Mouse (Mus musculus) lung, embryonic 16.5 days (tissue): ENCODE results near the gene Pigs. TPM values are rescaled to one million over a fixed set of nuclear protein-coding genes. Genes with fewer than 3 reads are reported as not detected.

Source experiments
- ATAC-seq: fragments of 200-750 bp; cut with Nextera tagmentation; 2 replicates; pipeline ENCODE4 v1.8.0; 2017; ENCODE audit warnings: low read depth, mild to moderate bottlenecking, moderate library complexity
- H3K27ac ChIP-seq: fragments of 300-500 bp; sonication (generic); 2 replicates; pipeline ENCODE4 v1.5.1; 2014; ENCODE audit warnings: mild to moderate bottlenecking, control low read depth, low read length
- H3K27me3 ChIP-seq: fragments of 300-500 bp; sonication (generic); 2 replicates; pipeline ENCODE4 v1.6.1; 2014; ENCODE audit warnings: low read depth, low read length, mixed read lengths; ENCODE audit not compliant: control insufficient read depth, insufficient read depth
- H3K36me3 ChIP-seq: fragments of 300-500 bp; sonication (generic); 2 replicates; pipeline ENCODE4 v1.6.1; 2014; ENCODE audit warnings: low read length; ENCODE audit not compliant: control insufficient read depth, insufficient read depth
- H3K4me1 ChIP-seq: fragments of 300-500 bp; sonication (generic); replicated peaks from 2 replicates; pipeline ENCODE4 v1.6.1; 2014; ENCODE audit warnings: low read length, mixed read lengths; ENCODE audit not compliant: control insufficient read depth, insufficient read depth
- H3K4me2 ChIP-seq: fragments of 300-500 bp; sonication (generic); 2 replicates; pipeline ENCODE4 v1.6.1; 2014; ENCODE audit warnings: low read depth, low read length, control low read depth
- H3K4me3 ChIP-seq: fragments of 300-500 bp; sonication (generic); 2 replicates; pipeline ENCODE4 v1.5.1; 2014; ENCODE audit warnings: mild to moderate bottlenecking, low read length, control low read depth
- H3K9ac ChIP-seq: fragments of 300-500 bp; sonication (generic); 2 replicates; pipeline ENCODE4 v1.6.1; 2014; ENCODE audit warnings: low read length, control low read depth
- H3K9me3 ChIP-seq: fragments of 300-500 bp; sonication (generic); 2 replicates; pipeline ENCODE4 v1.6.1; 2016; ENCODE audit warnings: low read length; ENCODE audit not compliant: control insufficient read depth
- WGBS: fragments of 180-500 bp; shearing (Covaris S2); extraction: QIAGEN DNeasy Blood & Tissue Kit; methylation state at CpG from one replicate; pipeline ENCODE4 v1.1.7; 2014; 5-methylcytosine and 5-hydroxymethylcytosine counted together
- polyA plus RNA-seq: library from polyadenylated mRNA; unstranded; fragments of >200 nt; fragmentation: Nextera tagmentation; extraction: Ambion mirVana; gene quantifications from 2 replicates; pipeline ENCODE4 v1.2.1, GENCODE M21; 2015

The Pigs gene
- polyA plus RNA-seq, 1 experiment from 2014 or later = 84.8 TPM

GRCm38 (mm10) chr11:78371711-78372110 is 43.5 kb downstream of the Pigs start:
- H3K4me3 ChIP-seq = no peak overlapping the region
- H3K4me1 ChIP-seq = peaks cover 5% of the 10 kb centered on the region; the same call in 1 of the 2 replicates
- H3K36me3 ChIP-seq = no peaks in the 10 kb centered on the region
- H3K27ac ChIP-seq = no peak overlapping the region
- no peak for ATAC-seq
- H3K27me3 ChIP-seq = no peaks in the 10 kb centered on the region
- no peak overlapping the region for H3K4me2 ChIP-seq
- H3K9me3 ChIP-seq = no peaks in the 10 kb centered on the region
- no peak overlapping the region for H3K9ac ChIP-seq
- WGBS = 91% methylated on average over 11 of the region's 11 CpGs

GRCm38 (mm10) chr11:78372166-78372565 is 44.0 kb downstream of the Pigs start:
- Histone ChIP-seq H3K9ac (no peak overlapping the region), H3K4me1 (peaks cover 5% of the 10 kb centered on the region; the same call in 1 of the 2 replicates), H3K36me3 (no peaks in the 10 kb centered on the region), H3K4me2 (no peak overlapping the region), H3K4me3 (no peak overlapping the region), H3K27me3 (no peaks in the 10 kb centered on the region), H3K9me3 (no peaks in the 10 kb centered on the region), H3K27ac (no peak overlapping the region)
- 42% methylated on average over 3 of the region's 3 CpGs for WGBS
- ATAC-seq = no peak

- peaks cover 5% of the 10 kb centered on the region; the same call in 1 of the 2 replicates for H3K4me1 ChIP-seq
- H3K27me3 ChIP-seq = no peaks in the 10 kb centered on the region
- 39% methylated on average over 7 of the region's 7 CpGs for WGBS
- H3K9me3 ChIP-seq = no peaks in the 10 kb centered on the region
- no peak overlapping the region for H3K9ac ChIP-seq
- H3K36me3 ChIP-seq = no peaks in the 10 kb centered on the region
- ATAC-seq = no peak
- H3K4me3 ChIP-seq = no peak overlapping the region
- H3K4me2 ChIP-seq = no peak overlapping the region
- H3K27ac ChIP-seq = no peak overlapping the region
These were observed 44.4 kb downstream of the Pigs start for GRCm38 (mm10) chr11:78372610-78373009.

GRCm38 (mm10) chr11:78374147-78374546 is 45.9 kb downstream of the Pigs start:
- ATAC-seq = no peak
- Histone ChIP-seq H3K4me2 (no peak overlapping the region), H3K9ac (no peak overlapping the region), H3K9me3 (no peaks in the 10 kb centered on the region), H3K4me3 (no peak overlapping the region), H3K27ac (no peak overlapping the region), H3K27me3 (no peaks in the 10 kb centered on the region), H3K36me3 (no peaks in the 10 kb centered on the region), H3K4me1 (peaks cover 5% of the 10 kb centered on the region; the same call in 1 of the 2 replicates)
- 72% methylated on average over 8 of the region's 8 CpGs for WGBS

GRCm38 (mm10) chr11:78377549-78378159 is 49.4 kb downstream of the Pigs start:
- ATAC-seq = peak; percentile 59; the same call in 1 of the 2 replicates
- Histone ChIP-seq H3K27me3 (no peaks in the 10 kb centered on the region), H3K9me3 (no peaks in the 10 kb centered on the region), H3K4me2 (no peak overlapping the region), H3K4me1 (no peaks in the 10 kb centered on the region), H3K4me3 (no peak overlapping the region), H3K9ac (no peak overlapping the region), H3K27ac (no peak overlapping the region), H3K36me3 (no peaks in the 10 kb centered on the region)
- 27% methylated on average over 10 of the region's 12 CpGs for WGBS

GRCm38 (mm10) chr11:78380351-78380750 is 52.1 kb downstream of the Pigs start:
- Histone ChIP-seq H3K27me3 (no peaks in the 10 kb centered on the region), H3K4me3 (no peak overlapping the region), H3K9ac (no peak overlapping the region), H3K36me3 (no peaks in the 10 kb centered on the region), H3K27ac (no peak overlapping the region), H3K9me3 (no peaks in the 10 kb centered on the region), H3K4me1 (no peaks in the 10 kb centered on the region), H3K4me2 (no peak overlapping the region)
- ATAC-seq = no peak
- 64% methylated on average over 4 of the region's 4 CpGs for WGBS

GRCm38 (mm10) chr11:78380996-78381395 is 52.8 kb downstream of the Pigs start:
- WGBS = 73% methylated on average over 3 of the region's 3 CpGs
- Histone ChIP-seq H3K4me2 (no peak overlapping the region), H3K9me3 (no peaks in the 10 kb centered on the region), H3K36me3 (no peaks in the 10 kb centered on the region), H3K27me3 (no peaks in the 10 kb centered on the region), H3K9ac (no peak overlapping the region), H3K4me3 (no peak overlapping the region), H3K4me1 (no peaks in the 10 kb centered on the region), H3K27ac (no peak overlapping the region)
- no peak for ATAC-seq

- Histone ChIP-seq H3K27me3 (no peaks in the 10 kb centered on the region), H3K4me1 (no peaks in the 10 kb centered on the region), H3K4me3 (no peak overlapping the region), H3K9ac (no peak overlapping the region), H3K4me2 (no peak overlapping the region), H3K9me3 (no peaks in the 10 kb centered on the region), H3K36me3 (no peaks in the 10 kb centered on the region), H3K27ac (no peak overlapping the region)
- ATAC-seq = no peak
- 71% methylated on average over 7 of the region's 7 CpGs for WGBS
These were observed 54.1 kb downstream of the Pigs start for GRCm38 (mm10) chr11:78382286-78382685.

GRCm38 (mm10) chr11:78382701-78383100 is 54.5 kb downstream of the Pigs start:
- H3K4me3 ChIP-seq = no peak overlapping the region
- H3K27ac ChIP-seq = no peak overlapping the region
- H3K27me3 ChIP-seq = no peaks in the 10 kb centered on the region
- no peaks in the 10 kb centered on the region for H3K9me3 ChIP-seq
- no peaks in the 10 kb centered on the region for H3K4me1 ChIP-seq
- 26% methylated on average over 5 of the region's 5 CpGs for WGBS
- ATAC-seq = no peak
- no peak overlapping the region for H3K4me2 ChIP-seq
- no peak overlapping the region for H3K9ac ChIP-seq
- no peaks in the 10 kb centered on the region for H3K36me3 ChIP-seq

- Histone ChIP-seq H3K27me3 (no peaks in the 10 kb centered on the region), H3K9ac (no peak overlapping the region), H3K36me3 (no peaks in the 10 kb centered on the region), H3K4me1 (no peaks in the 10 kb centered on the region), H3K27ac (no peak overlapping the region), H3K4me2 (no peak overlapping the region), H3K4me3 (no peak overlapping the region), H3K9me3 (no peaks in the 10 kb centered on the region)
- no peak for ATAC-seq
- 81% methylated on average over 10 of the region's 10 CpGs for WGBS
These were observed 57.6 kb downstream of the Pigs start for GRCm38 (mm10) chr11:78385776-78386175.
